Mouse (Mus musculus) heart, adult 2 months (tissue): ENCODE results near the gene Fam24b. TPM values are rescaled to one million over a fixed set of nuclear protein-coding genes. Genes with fewer than 3 reads are reported as not detected.

Source experiments
- DNase-seq, 2 experiments: peaks; one replicate each; pipeline ENCODE4 v3.0.0; 2021
- H3K27ac ChIP-seq: fragments of 200-600 bp; 2 replicates; pipeline ENCODE4 v1.8.1; 2022
- H3K27me3 ChIP-seq: fragments of 200-500 bp; 2 replicates; pipeline ENCODE4 v1.6.1; 2012; ENCODE audit warnings: mild to moderate bottlenecking, low read length, inconsistent platforms, mixed read lengths; ENCODE audit not compliant: control insufficient read depth, insufficient read depth
- H3K36me3 ChIP-seq: fragments of 200-500 bp; 2 replicates; pipeline ENCODE4 v1.6.1; 2012; ENCODE audit warnings: low read length, inconsistent platforms; ENCODE audit not compliant: control insufficient read depth, insufficient read depth
- H3K4me1 ChIP-seq: fragments of 200-500 bp; 2 replicates; pipeline ENCODE4 v1.6.1; 2011; ENCODE audit warnings: low read length; ENCODE audit not compliant: control insufficient read depth, insufficient read depth
- H3K4me3 ChIP-seq: fragments of 200-600 bp; 2 replicates; pipeline ENCODE4 v1.8.1; 2022
- H3K79me2 ChIP-seq: fragments of 200-500 bp; replicated peaks from 2 replicates; pipeline ENCODE4 v1.6.1; 2012; ENCODE audit warnings: mild to moderate bottlenecking, inconsistent platforms, low read length, moderate library complexity, mixed read lengths; ENCODE audit not compliant: control insufficient read depth, insufficient read depth
- H3K9ac ChIP-seq: fragments of 200-500 bp; 2 replicates; pipeline ENCODE4 v1.6.1; 2012; ENCODE audit warnings: low read depth, mild to moderate bottlenecking, control low read depth, inconsistent platforms, low read length, mixed read lengths
- CTCF ChIP-seq: fragments of 200-600 bp; IDR thresholded peaks from 2 replicates; pipeline ENCODE4 v1.8.1; 2022; ENCODE audit warnings: antibody characterized with exemption, mild to moderate bottlenecking, moderate library complexity
- EP300 ChIP-seq: fragments of 200-500 bp; IDR thresholded peaks from 2 replicates; pipeline ENCODE4 v1.6.1; 2011; ENCODE audit warnings: low read depth, low read length, control low read depth; ENCODE audit not compliant: insufficient read depth
- POLR2A ChIP-seq: fragments of 200-500 bp; IDR thresholded peaks from 2 replicates; pipeline ENCODE4 v1.6.1; 2011; ENCODE audit warnings: mild to moderate bottlenecking, low read depth, low read length, control low read depth; ENCODE audit not compliant: insufficient read depth
- WGBS: fragments of 180-500 bp; shearing (Covaris S2); methylation state at CpG from one replicate; pipeline ENCODE4 v1.1.7; 2018; 5-methylcytosine and 5-hydroxymethylcytosine counted together
- intact Hi-C: fragments of 180-260 bp; cut with DNase I; formaldehyde crosslinking; loops from one replicate; pipeline ENCODE4 v1.15.1; 2025
- polyA plus RNA-seq: library from polyadenylated mRNA; depleted of rRNA; stranded (reverse); fragments of >200 nt; gene quantifications from 2 replicates; pipeline ENCODE4 v1.2.3, GENCODE M21; 2012
- total RNA-seq, 2 experiments: library from RNA; stranded (reverse); gene quantifications; 2 replicates each; pipeline ENCODE4 v1.2.3; 2021

Gene Fam24b
- total and polyA plus RNA-seq, 3 experiments = not detected

DNA sequence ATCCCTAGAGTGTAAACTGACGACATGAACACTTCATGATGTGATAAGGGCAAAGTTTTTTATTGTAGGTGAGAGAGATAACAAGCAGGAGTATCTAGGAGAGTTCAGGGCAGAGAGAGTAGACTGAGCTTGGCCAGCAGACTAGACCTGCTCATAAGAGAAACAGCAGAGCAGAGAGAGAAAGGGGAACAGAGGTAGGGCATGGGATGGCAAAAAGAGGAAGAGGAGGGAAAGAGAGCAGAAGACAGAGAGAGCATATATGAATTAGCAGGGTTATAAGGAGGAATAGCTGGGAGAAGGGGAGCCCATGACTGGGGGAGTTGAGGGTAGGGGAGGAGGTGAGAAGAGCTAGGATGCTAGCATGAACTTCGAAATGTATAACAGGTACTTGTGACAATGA, 2.4 kb upstream of the Fam24b start:
- intact Hi-C loops = no loop called here
- 48% methylated on average over 2 of the region's 2 CpGs for WGBS
- H3K4me1 ChIP-seq = no peaks in the 10 kb centered on the region
- no peak for TF ChIP-seq CTCF
- TF ChIP-seq EP300 = no peak
- no peak for TF ChIP-seq POLR2A
- H3K36me3 ChIP-seq = no peaks in the 10 kb centered on the region
- H3K27ac ChIP-seq = no peak overlapping the region
- no peaks in the 10 kb centered on the region for H3K79me2 ChIP-seq
- no peak for DNase-seq
- H3K4me3 ChIP-seq = no peak overlapping the region
- H3K9ac ChIP-seq = no peak overlapping the region
- no peaks in the 10 kb centered on the region for H3K27me3 ChIP-seq

DNA sequence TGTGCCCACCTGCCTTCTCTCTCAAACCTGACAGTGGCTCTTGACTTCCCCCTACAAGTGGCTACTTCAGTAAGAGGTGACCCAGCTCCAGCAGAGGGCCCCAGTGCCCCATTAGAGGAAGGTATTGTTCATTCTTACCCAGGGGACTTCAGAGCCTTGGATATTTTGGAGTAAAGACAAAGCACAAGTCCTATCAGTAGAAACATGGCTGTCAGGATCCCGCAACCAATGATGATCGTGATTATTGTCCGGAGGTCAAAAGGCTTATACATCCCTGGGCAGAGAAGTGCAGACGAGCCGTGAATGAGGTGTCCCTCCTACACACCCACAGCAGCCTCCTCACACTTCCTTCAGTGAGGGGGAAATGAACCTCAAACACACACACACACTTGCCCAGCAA, 2.3 kb downstream of the Fam24b start:
- Histone ChIP-seq H3K36me3 (no peaks in the 10 kb centered on the region), H3K4me1 (no peaks in the 10 kb centered on the region), H3K9ac (no peak overlapping the region), H3K27ac (no peak overlapping the region), H3K79me2 (no peaks in the 10 kb centered on the region), H3K27me3 (no peaks in the 10 kb centered on the region), H3K4me3 (no peak overlapping the region)
- 77% methylated on average over 5 of the region's 5 CpGs for WGBS
- TF ChIP-seq CTCF = no peak
- TF ChIP-seq POLR2A = no peak
- TF ChIP-seq EP300 = no peak
- intact Hi-C loops = no loop called here
- DNase-seq = no peak

DNA sequence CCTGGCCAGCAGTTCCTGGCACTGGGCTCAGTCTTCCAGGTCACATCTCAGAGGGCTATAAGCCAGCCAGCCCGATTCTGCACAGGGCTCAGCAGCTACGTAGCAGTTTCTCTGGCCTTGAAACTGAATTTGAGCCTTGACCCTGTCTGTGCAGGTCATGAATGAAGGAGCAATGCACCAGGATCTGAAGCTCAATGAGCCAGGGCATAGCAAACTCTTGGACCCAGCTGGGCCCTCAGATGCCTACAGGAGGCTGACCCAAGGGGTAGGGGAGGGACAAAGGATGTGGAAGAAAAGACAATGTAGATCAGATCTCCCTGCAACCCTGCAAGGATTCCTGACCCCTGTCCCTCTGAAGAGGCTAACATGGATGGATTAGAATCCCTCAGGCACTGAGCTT, 7.1 kb downstream of the Fam24b start, which contains the start of gene Cuzd1:
Gene Cuzd1, minus strand, starts transcription at position 101 of the 400 bp plus-strand sequence.
- no peaks in the 10 kb centered on the region for H3K36me3 ChIP-seq
- no peaks in the 10 kb centered on the region for H3K79me2 ChIP-seq
- H3K9ac ChIP-seq = no peak within 1 kb of the TSS
- 45% methylated on average over 2 of the region's 2 CpGs for WGBS
- no peak within 1 kb of the TSS for H3K27ac ChIP-seq
- no peaks in the 10 kb centered on the region for H3K4me1 ChIP-seq
- no peak within 1 kb of the TSS for H3K4me3 ChIP-seq
- no peak for TF ChIP-seq POLR2A
- no peak for TF ChIP-seq CTCF
- TF ChIP-seq EP300 = no peak
- DNase-seq = no peak
- no peaks in the 10 kb centered on the region for H3K27me3 ChIP-seq
- intact Hi-C loops = no loop called here

DNA sequence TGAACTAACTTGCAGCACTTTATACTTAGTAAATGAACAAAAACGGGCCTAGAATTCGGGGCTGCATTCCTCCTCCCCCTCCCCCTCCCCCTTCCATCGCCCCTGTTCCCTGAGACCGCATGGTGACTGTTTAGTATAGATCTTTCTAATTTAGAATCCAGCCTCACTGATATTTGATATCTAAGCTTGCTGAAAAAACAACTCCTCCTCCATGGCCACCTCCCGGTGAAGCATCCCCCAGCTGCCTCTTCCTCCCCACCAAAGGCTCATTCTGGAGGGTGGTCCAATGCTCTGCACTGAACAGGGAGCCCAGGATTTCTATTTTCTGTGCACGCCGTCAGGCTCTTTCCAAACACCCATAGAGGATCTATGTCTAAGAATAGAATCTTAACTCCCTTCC, 11.0 kb downstream of the Fam24b start:
- no peak for TF ChIP-seq EP300
- no peak for TF ChIP-seq CTCF
- TF ChIP-seq POLR2A = no peak
- WGBS = 67% methylated on average over 5 of the region's 7 CpGs
- H3K9ac ChIP-seq = no peak overlapping the region
- H3K4me1 ChIP-seq = no peaks in the 10 kb centered on the region
- intact Hi-C loops = no loop called here
- no peaks in the 10 kb centered on the region for H3K79me2 ChIP-seq
- no peak overlapping the region for H3K4me3 ChIP-seq
- H3K36me3 ChIP-seq = no peaks in the 10 kb centered on the region
- DNase-seq = no peak
- no peaks in the 10 kb centered on the region for H3K27me3 ChIP-seq
- no peak overlapping the region for H3K27ac ChIP-seq

DNA sequence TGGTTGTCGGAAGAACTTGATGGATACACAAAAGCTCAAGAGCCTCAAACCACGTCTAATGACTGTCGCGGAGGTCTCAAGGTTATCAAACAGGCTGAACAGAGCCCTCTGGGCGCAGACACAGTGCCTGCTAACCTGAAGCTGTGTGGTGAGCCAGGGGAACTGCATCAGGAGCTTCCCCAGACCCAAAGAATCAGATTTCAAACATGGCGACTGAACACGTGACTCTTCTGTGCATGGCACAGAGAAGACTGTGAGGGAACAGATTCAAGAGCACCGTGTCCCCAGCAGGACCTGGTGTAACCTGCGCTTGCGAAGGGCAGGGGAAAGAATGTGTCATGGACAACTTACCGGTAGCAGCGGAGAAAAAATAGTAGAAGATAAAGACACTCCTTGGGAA, 11.7 kb downstream of the Fam24b start:
- Histone ChIP-seq H3K79me2 (no peaks in the 10 kb centered on the region), H3K36me3 (no peaks in the 10 kb centered on the region), H3K4me1 (no peaks in the 10 kb centered on the region), H3K4me3 (no peak overlapping the region), H3K27ac (no peak overlapping the region), H3K27me3 (no peaks in the 10 kb centered on the region), H3K9ac (no peak overlapping the region)
- no peak for DNase-seq
- no peak for TF ChIP-seq POLR2A
- TF ChIP-seq EP300 = no peak
- no peak for TF ChIP-seq CTCF
- 60% methylated on average over 12 of the region's 12 CpGs for WGBS
- intact Hi-C loops = no loop called here

DNA sequence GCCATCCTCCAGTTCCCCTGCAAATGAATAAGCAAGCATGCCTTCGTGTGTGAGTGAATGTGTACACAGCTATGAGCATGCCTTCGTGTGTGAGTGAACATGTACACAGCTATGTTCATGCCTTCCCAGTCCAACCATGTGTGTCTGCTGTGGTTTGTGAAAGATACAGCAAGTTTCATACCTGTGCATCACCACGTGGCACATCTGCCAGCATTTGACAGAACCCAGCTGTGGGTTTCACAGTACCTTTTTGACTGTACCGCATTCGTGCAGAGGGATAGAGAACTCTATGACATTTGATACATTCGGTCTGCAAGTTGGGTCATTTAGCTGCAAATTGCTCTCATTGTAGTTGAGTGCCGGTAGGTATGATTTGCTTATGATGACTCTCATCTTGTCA, 14.8 kb downstream of the Fam24b start:
- Histone ChIP-seq H3K4me3 (no peak overlapping the region), H3K9ac (no peak overlapping the region), H3K36me3 (no peaks in the 10 kb centered on the region), H3K27ac (no peak overlapping the region), H3K4me1 (no peaks in the 10 kb centered on the region), H3K79me2 (no peaks in the 10 kb centered on the region), H3K27me3 (no peaks in the 10 kb centered on the region)
- DNase-seq = no peak
- intact Hi-C loops = no loop called here
- 78% methylated on average over 7 of the region's 7 CpGs for WGBS
- no peak for TF ChIP-seq CTCF
- TF ChIP-seq EP300 = no peak
- TF ChIP-seq POLR2A = no peak

DNA sequence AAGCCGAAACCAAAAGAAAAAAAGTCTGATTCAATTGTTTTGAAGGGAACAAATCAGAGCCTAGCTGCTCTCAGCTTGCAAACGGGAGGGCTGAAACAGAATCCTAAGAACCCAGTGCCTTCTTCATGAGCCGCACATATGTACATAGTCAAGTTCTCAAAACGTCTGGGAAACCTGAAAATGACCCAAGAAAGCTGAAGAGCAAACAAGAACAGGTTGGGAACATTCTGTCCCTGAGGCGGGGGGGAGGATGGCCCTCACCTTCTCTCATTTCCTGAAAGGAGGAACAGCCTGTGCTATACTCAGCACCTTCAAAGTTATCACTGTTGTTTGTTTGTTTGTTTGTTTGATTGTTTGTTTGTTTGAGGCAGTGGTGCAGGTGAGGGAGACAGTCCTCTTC, 22.6 kb downstream of the Fam24b start:
- no peak overlapping the region for H3K27ac ChIP-seq
- H3K36me3 ChIP-seq = no peaks in the 10 kb centered on the region
- WGBS = 71% methylated on average over 5 of the region's 5 CpGs
- intact Hi-C loops = no loop called here
- TF ChIP-seq CTCF = no peak
- no peak for TF ChIP-seq POLR2A
- no peak for TF ChIP-seq EP300
- H3K79me2 ChIP-seq = no peaks in the 10 kb centered on the region
- H3K9ac ChIP-seq = no peak overlapping the region
- H3K27me3 ChIP-seq = no peaks in the 10 kb centered on the region
- no peak for DNase-seq
- no peak overlapping the region for H3K4me3 ChIP-seq
- no peaks in the 10 kb centered on the region for H3K4me1 ChIP-seq
